Mouse (Mus musculus) left cerebral cortex, postnatal 14 days (tissue): ENCODE results near the gene G0s2. TPM values are rescaled to one million over a fixed set of nuclear protein-coding genes. Genes with fewer than 3 reads are reported as not detected.

Source experiments
- DNase-seq, 2 experiments: peaks; one replicate each; pipeline ENCODE4 v3.0.0; 2021 to 2022; ENCODE audit warnings: low spot score in 2 of 2, mixed read lengths in 1 of 2
- intact Hi-C: fragments of 180-260 bp; cut with DNase I; formaldehyde crosslinking; loops from one replicate; pipeline ENCODE4 v1.15.1; 2025
- total RNA-seq, 2 experiments: library from RNA; stranded (reverse); gene quantifications; 2 replicates each; pipeline ENCODE4 v1.2.3; 2021

Gene G0s2
- total RNA-seq, 2 experiments from 2014 or later = 4.9 to 6.5 TPM

DNA sequence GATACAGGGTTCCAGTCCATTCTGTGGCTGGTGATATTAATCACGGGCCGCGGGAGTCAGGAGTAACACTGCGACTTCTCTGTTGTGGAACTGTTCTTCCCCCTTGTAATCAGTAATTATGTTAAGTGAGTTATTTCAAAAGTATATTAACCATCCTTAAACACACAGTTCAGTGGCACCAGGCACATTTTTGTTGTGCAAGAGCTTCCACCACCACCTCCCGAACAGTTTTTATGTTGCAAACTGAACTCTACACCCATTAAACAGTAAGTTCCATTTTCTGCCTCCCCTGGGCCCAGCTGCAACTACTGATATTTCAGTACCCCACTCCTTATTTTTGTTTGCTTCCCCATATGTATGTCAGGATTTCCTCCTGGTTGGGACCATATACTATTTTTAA is 43.4 kb downstream of the G0s2 start:
- no peak for DNase-seq
- intact Hi-C loops = no loop called here

DNA sequence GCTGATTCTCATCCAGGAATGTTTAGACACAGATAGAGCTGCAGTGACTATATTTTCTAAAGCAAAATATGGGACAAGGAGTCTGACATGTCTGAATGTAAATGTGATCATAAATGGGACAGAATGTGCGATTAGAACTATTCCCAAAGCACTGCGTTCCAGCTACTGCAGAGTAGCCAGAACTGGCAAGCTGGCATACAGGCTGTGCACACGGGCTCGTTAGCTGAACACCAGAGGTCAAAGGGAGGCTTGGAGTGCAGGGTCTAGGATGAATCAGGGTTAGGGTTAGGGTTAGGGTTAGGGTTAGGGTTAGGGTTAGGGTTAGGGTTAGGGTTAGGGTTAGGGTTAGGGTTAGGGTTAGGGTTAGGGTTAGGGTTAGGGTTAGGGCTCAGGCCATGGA is 45.5 kb downstream of the G0s2 start:
- DNase-seq = no peak
- intact Hi-C loops = no loop called here

DNA sequence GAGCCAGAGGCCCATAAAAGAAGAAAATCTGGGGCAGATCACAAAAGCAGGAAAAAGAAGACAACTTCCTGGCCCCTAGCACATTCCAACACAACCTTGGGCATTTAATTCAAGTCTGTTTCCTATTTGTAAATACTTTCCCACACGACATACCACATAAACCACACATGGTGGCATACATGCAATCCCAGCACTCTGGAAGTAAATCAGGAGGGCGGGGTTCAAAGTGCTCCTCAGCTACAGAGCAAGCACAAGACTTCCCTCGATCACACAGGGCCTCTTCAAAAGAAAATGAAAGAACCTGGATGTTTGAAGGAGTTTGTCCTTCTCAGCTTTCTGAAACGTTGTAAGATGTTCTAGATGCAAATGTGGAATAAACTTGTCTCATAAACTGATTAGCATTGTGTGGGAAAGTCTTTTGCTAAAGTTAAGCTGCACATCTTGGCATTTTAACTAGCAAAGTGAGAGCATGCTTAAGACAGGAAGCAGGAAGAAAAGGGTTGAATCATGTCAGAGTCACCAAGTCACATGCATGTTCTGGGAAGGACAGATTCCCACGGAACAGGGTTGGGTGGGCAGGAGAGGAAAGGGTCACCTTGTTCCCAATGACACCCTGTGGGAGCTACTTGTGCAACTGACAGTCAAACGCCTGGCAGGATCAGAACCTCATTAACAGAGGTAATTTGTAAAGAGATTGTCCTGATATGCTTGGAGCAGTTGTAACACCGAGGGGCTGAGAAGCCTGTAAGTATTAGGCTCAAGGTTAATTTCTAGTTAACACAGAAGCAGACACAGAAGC is 46.1 kb downstream of the G0s2 start:
- DNase-seq = peak in 1 of 2 experiments; percentile 44
- intact Hi-C loops = no loop called here

DNA sequence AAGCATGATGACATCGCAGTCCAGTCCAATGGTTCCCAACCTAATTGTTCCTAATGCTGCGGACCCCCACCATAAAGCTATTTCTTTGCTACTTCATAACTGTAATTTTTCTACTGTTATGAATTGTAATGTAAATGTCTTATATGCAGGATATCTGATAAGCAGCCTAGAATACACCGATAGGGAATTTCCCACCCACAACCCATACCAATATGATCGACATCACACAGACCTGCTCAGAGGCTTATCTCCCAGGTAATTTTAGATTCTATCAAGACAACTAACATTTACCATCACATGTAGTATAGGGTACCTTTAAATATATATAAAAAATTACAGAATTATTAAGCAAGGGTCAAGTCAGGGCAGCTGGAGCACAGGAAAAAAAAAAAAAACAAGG is 46.9 kb downstream of the G0s2 start:
- no peak for DNase-seq
- intact Hi-C loops = no loop called here

DNA sequence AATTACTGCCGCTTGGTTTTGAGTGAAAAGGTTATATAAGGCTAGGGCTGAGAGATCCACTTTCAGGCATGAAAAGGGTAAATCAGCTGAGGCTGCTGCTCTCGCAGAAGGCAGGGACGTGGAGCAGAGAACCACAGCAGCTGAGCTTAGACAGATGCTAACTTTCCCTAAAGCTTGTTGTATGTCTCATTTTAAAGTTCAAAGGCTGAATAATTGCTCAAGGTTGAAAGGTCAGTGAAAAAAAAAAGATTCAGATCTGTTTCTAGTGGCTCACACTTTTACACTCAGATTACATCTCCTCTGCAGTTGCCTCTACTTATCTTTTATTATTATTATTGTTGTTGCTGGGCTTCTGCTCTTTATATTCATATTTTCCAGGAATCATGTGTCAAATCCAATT is 47.5 kb downstream of the G0s2 start:
- no peak for DNase-seq
- intact Hi-C loops = no loop called here

Other genes starting within 250 kb of the G0s2 start
- gene Syt14, start 237.4 kb downstream of the G0s2 start, total RNA-seq = 10 to 100 TPM; 20.8 to 21.2 TPM
- 10 to 100 TPM; 19.5 to 22.3 TPM for gene Diexf, start 142.9 kb downstream of the G0s2 start, total RNA-seq
- 1 to 10 TPM; 2.4 TPM for gene Irf6, start 120.1 kb downstream of the G0s2 start, total RNA-seq
- gene A130010J15Rik, start 105.2 kb downstream of the G0s2 start, total RNA-seq = 1 to 10 TPM; 3.4 to 3.7 TPM
- 1 to 10 TPM; 1.6 to 3.1 TPM for gene Traf3ip3, start 71.5 kb downstream of the G0s2 start, total RNA-seq
- 1 to 10 TPM; 1.6 to 3.0 TPM for gene Lamb3, start 65.5 kb downstream of the G0s2 start, total RNA-seq
- 10 to 100 TPM; 24.2 to 31.1 TPM for gene Hsd11b1, start 9.1 kb downstream of the G0s2 start, total RNA-seq
- gene Camk1g, start 97.1 kb upstream of the G0s2 start, total RNA-seq = 10 to 100 TPM; 42.8 to 43.6 TPM